Mouse (Mus musculus) 416B (cell line): ENCODE measurements around the gene Ppp4r4.
"Not testable (repeated sequence)": the region's sequence is repeated elsewhere in the genome, so short reads cannot be mapped to it uniquely, and the experiment has no call there.

Source experiments
- DNase-seq: peaks from one replicate; pipeline ENCODE4 v3.0.0; 2011; ENCODE audit warnings: low read depth

Gene Ppp4r4

GRCm38 (mm10) chr12:103540429-103540828 is 8.3 kb downstream of the Ppp4r4 start:
- no peak for DNase-seq

GRCm38 (mm10) chr12:103543351-103543750 is 11.3 kb downstream of the Ppp4r4 start:
- no peak for DNase-seq

- DNase-seq: peak; percentile 63
Measured at GRCm38 (mm10) chr12:103544213-103544612, 12.1 kb downstream of the Ppp4r4 start.

- no peak for DNase-seq
Measured at GRCm38 (mm10) chr12:103547438-103547837, 15.4 kb downstream of the Ppp4r4 start.

GRCm38 (mm10) chr12:103548526-103548925 is 16.4 kb downstream of the Ppp4r4 start:
- no peak for DNase-seq

GRCm38 (mm10) chr12:103550047-103550446 is 18.0 kb downstream of the Ppp4r4 start:
- no peak for DNase-seq

GRCm38 (mm10) chr12:103551422-103551821 is 19.3 kb downstream of the Ppp4r4 start:
- DNase-seq: no peak

GRCm38 (mm10) chr12:103552506-103552905 is 20.4 kb downstream of the Ppp4r4 start:
- no peak for DNase-seq

GRCm38 (mm10) chr12:103553497-103553896 is 21.4 kb downstream of the Ppp4r4 start:
- DNase-seq: peak; percentile 12

- DNase-seq: no peak
Measured at GRCm38 (mm10) chr12:103556856-103557255, 24.8 kb downstream of the Ppp4r4 start.

GRCm38 (mm10) chr12:103564726-103565125 is 32.6 kb downstream of the Ppp4r4 start:
- DNase-seq: no peak

GRCm38 (mm10) chr12:103565151-103565550 is 33.1 kb downstream of the Ppp4r4 start:
- no peak for DNase-seq

GRCm38 (mm10) chr12:103567129-103567528 is 35.0 kb downstream of the Ppp4r4 start:
- DNase-seq: no peak

GRCm38 (mm10) chr12:103569690-103570089 is 37.6 kb downstream of the Ppp4r4 start:
- no peak for DNase-seq

- not testable (repeated sequence) for DNase-seq
Measured at GRCm38 (mm10) chr12:103578148-103578547, 46.1 kb downstream of the Ppp4r4 start.

GRCm38 (mm10) chr12:103583771-103584170 is 51.7 kb downstream of the Ppp4r4 start:
- no peak for DNase-seq

GRCm38 (mm10) chr12:103598411-103598810 is 66.3 kb downstream of the Ppp4r4 start:
- no peak for DNase-seq

GRCm38 (mm10) chr12:103600364-103600763 is 68.3 kb downstream of the Ppp4r4 start:
- DNase-seq: no peak

GRCm38 (mm10) chr12:103601839-103602238 is 69.8 kb downstream of the Ppp4r4 start:
- no peak for DNase-seq

- no peak for DNase-seq
Measured at GRCm38 (mm10) chr12:103615141-103615540, 83.1 kb downstream of the Ppp4r4 start.

- no peak for DNase-seq
Measured at GRCm38 (mm10) chr12:103615734-103616133, 83.7 kb downstream of the Ppp4r4 start.

GRCm38 (mm10) chr12:103616860-103617261 is 84.8 kb downstream of the Ppp4r4 start:
- no peak for DNase-seq

GRCm38 (mm10) chr12:103631203-103631612 is 99.1 kb downstream of the Ppp4r4 start, which contains the start of gene Serpina10:
Gene Serpina10, minus strand, starts transcription at chr12:103631444.
- DNase-seq: no peak

- no peak for DNase-seq
Measured at GRCm38 (mm10) chr12:103634430-103634829, 102.3 kb downstream of the Ppp4r4 start.

- no peak for DNase-seq
Measured at GRCm38 (mm10) chr12:103635846-103636245, 103.8 kb downstream of the Ppp4r4 start.
